Mouse (Mus musculus): ENCODE data around the gene Zfp467. TPM values are rescaled to one million over a fixed set of nuclear protein-coding genes. Genes with fewer than 3 reads are reported as not detected.

The Zfp467 gene
- total and polyA plus RNA-seq, 3 experiments: 0.85 to 5.7 TPM; not detected in 1

GRCm38 (mm10) chr6:48446256-48446655 is 631 bp upstream of the Zfp467 start:
- no peak overlapping the region for H3K4me3 ChIP-seq (ENCODE audit: control insufficient read depth in 1 of 2, insufficient read depth in 1 of 2, low read depth in 2 of 2, low read length in 2 of 2)
- DNase-seq (ENCODE audit: low read depth, low spot score): no peak
- H3K4me1 ChIP-seq (ENCODE audit: control insufficient read depth in 1 of 2, insufficient read depth in 2 of 2, low read length in 2 of 2): no peaks in the 10 kb centered on the region
- no peaks in the 10 kb centered on the region for H3K9me3 ChIP-seq (replicated peaks; ENCODE audit: insufficient read depth, low read length)
- no peak overlapping the region for H3K9ac ChIP-seq (ENCODE audit: control insufficient read depth, low read depth, low read length, poor library complexity, severe bottlenecking)
- H3K79me2 ChIP-seq (ENCODE audit: control insufficient read depth, insufficient read depth, low read length, poor library complexity): no peaks in the 10 kb centered on the region
- TF ChIP-seq ZC3H11A (IDR thresholded peaks at IDR 0.05; ENCODE audit: low read depth, low read length): no peak
- TF ChIP-seq HCFC1 (IDR thresholded peaks at IDR 0.05; ENCODE audit: low read depth, low read length): no peak
- no peak for TF ChIP-seq SMC3 (IDR thresholded peaks at IDR 0.05; ENCODE audit: low read depth, low read length)
- no peak for TF ChIP-seq POLR2AphosphoS2 (IDR thresholded peaks at IDR 0.05; ENCODE audit: low read length)
- TF ChIP-seq GABPA (IDR thresholded peaks at IDR 0.05; ENCODE audit: low read depth, low read length): no peak
- no peak for TF ChIP-seq ZNF384 (IDR thresholded peaks at IDR 0.05; ENCODE audit: low read depth, low read length)
- no peak for TF ChIP-seq CTCF (IDR thresholded peaks at IDR 0.05 in 2 of 3, conservative IDR thresholded peaks at IDR 0.05 in 1 of 3; ENCODE audit: control insufficient read depth in 1 of 3, insufficient read depth in 1 of 3, low read depth in 2 of 3, low read length in 3 of 3, poor library complexity in 1 of 3, severe bottlenecking in 1 of 3)
- no peak for TF ChIP-seq USF2 (IDR thresholded peaks at IDR 0.05; ENCODE audit: borderline replicate concordance in 1 of 2, insufficient read depth in 1 of 2, low read depth in 1 of 2, low read length in 2 of 2)
- TF ChIP-seq CHD1 (IDR thresholded peaks at IDR 0.05; ENCODE audit: low read depth, low read length): no peak
- TF ChIP-seq TBP (IDR thresholded peaks at IDR 0.05; ENCODE audit: low read depth, low read length): no peak
- TF ChIP-seq USF1 (IDR thresholded peaks at IDR 0.05; ENCODE audit: low read depth, low read length): no peak
- TF ChIP-seq POLR2A (IDR thresholded peaks at IDR 0.05; ENCODE audit: control insufficient read depth in 1 of 2, insufficient read depth in 1 of 2, low read depth in 1 of 2, low read length in 2 of 2, poor library complexity in 1 of 2): no peak
- no peak for TF ChIP-seq ZKSCAN1 (IDR thresholded peaks at IDR 0.05; ENCODE audit: low read depth, low read length)
- TF ChIP-seq ELF1 (IDR thresholded peaks at IDR 0.05; ENCODE audit: low read depth, low read length): no peak
- TF ChIP-seq RAD21 (IDR thresholded peaks at IDR 0.05; ENCODE audit: low read depth, low read length): no peak
- no peak for TF ChIP-seq SIN3A (IDR thresholded peaks at IDR 0.05; ENCODE audit: low read length)
- no peak for TF ChIP-seq UBTF (IDR thresholded peaks at IDR 0.05; ENCODE audit: borderline replicate concordance, insufficient read depth, low read depth, low read length)
- no peak overlapping the region for H3K27ac ChIP-seq (ENCODE audit: control insufficient read depth, low read depth, low read length)
- H3K27me3 ChIP-seq (ENCODE audit: control insufficient read depth in 1 of 2, insufficient read depth in 2 of 2, low read length in 2 of 2): peaks cover 0 to 2% of the 10 kb centered on the region in 2 experiments; a peak in 1 of 4 replicates
- H3K36me3 ChIP-seq (ENCODE audit: control insufficient read depth in 1 of 2, insufficient read depth in 2 of 2, low read length in 2 of 2): no peaks in the 10 kb centered on the region

GRCm38 (mm10) chr6:48444310-48445180 is 1.1 kb downstream of the Zfp467 start:
- Histone ChIP-seq H3K36me3 (ENCODE audit: control insufficient read depth in 1 of 2, insufficient read depth in 2 of 2, low read length in 2 of 2) (no peaks in the 10 kb centered on the region), H3K9ac (ENCODE audit: control insufficient read depth, low read depth, low read length, poor library complexity, severe bottlenecking) (peak overlapping the region; percentile 64), H3K79me2 (ENCODE audit: control insufficient read depth, insufficient read depth, low read length, poor library complexity) (no peaks in the 10 kb centered on the region), H3K27ac (ENCODE audit: control insufficient read depth, low read depth, low read length) (no peak overlapping the region), H3K27me3 (ENCODE audit: control insufficient read depth in 1 of 2, insufficient read depth in 2 of 2, low read length in 2 of 2) (peaks cover 0 to 2% of the 10 kb centered on the region in 2 experiments; a peak in 1 of 4 replicates), H3K4me1 (ENCODE audit: control insufficient read depth in 1 of 2, insufficient read depth in 2 of 2, low read length in 2 of 2) (no peaks in the 10 kb centered on the region), H3K4me3 (ENCODE audit: control insufficient read depth in 1 of 2, insufficient read depth in 1 of 2, low read depth in 2 of 2, low read length in 2 of 2) (peak overlapping the region; percentile 64 to 78), H3K9me3 (replicated peaks; ENCODE audit: insufficient read depth, low read length) (no peaks in the 10 kb centered on the region)
- no peak for TF ChIP-seq POLR2AphosphoS5 (IDR thresholded peaks at IDR 0.05; ENCODE audit: borderline replicate concordance, low read depth, low read length)
- no peak for TF ChIP-seq USF2 (IDR thresholded peaks at IDR 0.05; ENCODE audit: borderline replicate concordance in 1 of 2, insufficient read depth in 1 of 2, low read depth in 1 of 2, low read length in 2 of 2)
- 0 out of 2 replicates have a peak, but pooled peaks have one; percentile 43 for TF ChIP-seq MAZ (IDR thresholded peaks at IDR 0.05; ENCODE audit: low read depth, low read length)
- DNase-seq (ENCODE audit: low read depth, low spot score): peak; percentile 57

Measured in MEL (cell line).